Mouse (Mus musculus) liver, adult 2 months (tissue): ENCODE measurements around the gene Mff.

Experiments used
- CTCF ChIP-seq: fragments of 200-500 bp; IDR thresholded peaks from 2 replicates; pipeline ENCODE4 v1.5.1; 2011; ENCODE audit warnings: low read depth, low read length, control low read depth
- POLR2A ChIP-seq: fragments of 200-500 bp; IDR thresholded peaks from 2 replicates; pipeline ENCODE4 v1.6.1; 2011; ENCODE audit warnings: low read length, control low read depth; ENCODE audit not compliant: insufficient read depth; ENCODE audit errors: extremely low read depth

GRCm38 (mm10) chr1:82773208-82773607 is 48.5 kb downstream of the Mff start:
- TF ChIP-seq POLR2A (no peak), CTCF (no peak)
